Mouse (Mus musculus) embryonic fibroblast, embryonic 13.5 days (primary cell): ENCODE results near the gene Atp1a2.

Experiments used
- CTCF ChIP-seq: IDR thresholded peaks from 2 replicates; pipeline ENCODE4 v1.5.1; 2011; ENCODE audit warnings: mild to moderate bottlenecking, control low read depth, low read length, moderate library complexity, borderline replicate concordance; ENCODE audit not compliant: insufficient read depth
- POLR2A ChIP-seq: IDR thresholded peaks from 2 replicates; pipeline ENCODE4 v1.6.1; 2011; ENCODE audit warnings: low read depth, mild to moderate bottlenecking, control low read depth, low read length, moderate library complexity

- no peak for TF ChIP-seq POLR2A
- TF ChIP-seq CTCF = no peak
Observed at GRCm38 (mm10) chr1:172319921-172320411, 22.1 kb upstream of the Atp1a2 start.
